Mouse (Mus musculus) spleen, postnatal 10 days (tissue): Measurements from ENCODE around the gene Zfp850.
A peak's percentile ranks its signal among the peaks of the same experiment; 100 is the strongest.
"Not testable (repeated sequence)": the region's sequence is repeated elsewhere in the genome, so short reads cannot be mapped to it uniquely, and the experiment has no call there.

ENCODE experiments used
- DNase-seq, 2 experiments: peaks; one replicate each; pipeline ENCODE4 v3.0.0; 2021 to 2022; ENCODE audit warnings: low spot score in 2 of 2

Zfp850 gene

GRCm38 (mm10) chr7:28013549-28014444, at the start of gene Zfp850:
Gene Zfp850 (minus strand): TSS chr7:28014115.
- DNase-seq = peak; percentile 50 to 75

GRCm38 (mm10) chr7:28059972-28060371, 46.1 kb upstream of the Zfp850 start:
- DNase-seq = no peak

GRCm38 (mm10) chr7:28053046-28053930, 39.4 kb upstream of the Zfp850 start:
- no peak for DNase-seq

GRCm38 (mm10) chr7:28050584-28050983, 36.7 kb upstream of the Zfp850 start:
- DNase-seq = peak in 1 of 2 experiments; percentile 23

GRCm38 (mm10) chr7:28049476-28050409, 35.8 kb upstream of the Zfp850 start, which contains the start of gene Psmc4:
Gene Psmc4 (minus strand): TSS chr7:28050101.
- peak; percentile 94 to 98 for DNase-seq

- DNase-seq = no peak
These were observed 30.6 kb upstream of the Zfp850 start for GRCm38 (mm10) chr7:28044524-28044923.

GRCm38 (mm10) chr7:28014445-28014810, 513 bp upstream of the Zfp850 start:
- no peak for DNase-seq

GRCm38 (mm10) chr7:28010271-28010670, 3.6 kb downstream of the Zfp850 start:
- DNase-seq = no peak

- no peak for DNase-seq
These were observed 31.7 kb downstream of the Zfp850 start for GRCm38 (mm10) chr7:27982197-27982596.

- peak; percentile 73 to 87 for DNase-seq
These were observed 35.0 kb downstream of the Zfp850 start, which contains the start of gene Zfp780b for GRCm38 (mm10) chr7:27978683-27979528. Gene Zfp780b (minus strand): TSS chr7:27979171.

- DNase-seq = not testable (repeated sequence)
These were observed 64.5 kb downstream of the Zfp850 start for GRCm38 (mm10) chr7:27949451-27949850.

- DNase-seq = peak in 1 of 2 experiments; percentile 44
These were observed 72.0 kb downstream of the Zfp850 start for GRCm38 (mm10) chr7:27941869-27942268.
